Mouse (Mus musculus): ENCODE data around the gene Wfdc11. TPM values are rescaled to one million over a fixed set of nuclear protein-coding genes. Genes with fewer than 3 reads are reported as not detected.
"Not testable (repeated sequence)": the region's sequence is repeated elsewhere in the genome, so short reads cannot be mapped to it uniquely, and the experiment has no call there.

The Wfdc11 gene
- polyA plus RNA-seq, 1 experiment = not detected

DNA sequence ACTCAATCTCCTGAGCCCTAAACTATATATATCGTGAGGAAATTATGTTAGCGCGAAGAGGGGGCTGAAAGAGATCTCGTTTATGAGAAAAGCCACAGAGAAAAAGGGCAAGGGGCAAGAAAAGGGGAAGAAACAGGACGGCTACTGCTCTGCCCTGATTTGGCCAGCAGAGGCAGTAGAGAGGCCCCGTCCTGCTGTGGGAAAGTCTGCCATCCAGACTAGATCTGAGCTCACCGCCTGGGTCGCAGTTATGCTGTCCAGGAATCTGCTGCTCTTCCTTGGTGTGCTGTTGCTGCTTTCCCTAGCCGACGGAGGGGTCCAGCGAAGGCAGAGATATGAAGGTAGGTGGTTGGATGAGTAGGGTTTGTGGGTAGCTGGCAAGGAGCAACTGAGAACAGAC lies 18.0 kb downstream of the Wfdc11 start, which contains the start of gene Wfdc10:
Wfdc10 (plus strand) TSS at position 189 of the 400 bp plus-strand sequence.
- no peaks in the 10 kb centered on the region for H3K27me3 ChIP-seq (ENCODE audit: control insufficient read depth)
- no peaks in the 10 kb centered on the region; the same call in 1 of the 2 replicates for H3K9me3 ChIP-seq (ENCODE audit: control insufficient read depth, low read length)
- no peak for TF ChIP-seq GATA1 (IDR thresholded peaks at IDR 0.05; ENCODE audit: low read length)
- H3K4me1 ChIP-seq (ENCODE audit: control insufficient read depth) = no peaks in the 10 kb centered on the region
- H3K36me3 ChIP-seq (ENCODE audit: control insufficient read depth) = no peaks in the 10 kb centered on the region
- no peak within 1 kb of the TSS for H3K4me3 ChIP-seq (replicated peaks)

DNA sequence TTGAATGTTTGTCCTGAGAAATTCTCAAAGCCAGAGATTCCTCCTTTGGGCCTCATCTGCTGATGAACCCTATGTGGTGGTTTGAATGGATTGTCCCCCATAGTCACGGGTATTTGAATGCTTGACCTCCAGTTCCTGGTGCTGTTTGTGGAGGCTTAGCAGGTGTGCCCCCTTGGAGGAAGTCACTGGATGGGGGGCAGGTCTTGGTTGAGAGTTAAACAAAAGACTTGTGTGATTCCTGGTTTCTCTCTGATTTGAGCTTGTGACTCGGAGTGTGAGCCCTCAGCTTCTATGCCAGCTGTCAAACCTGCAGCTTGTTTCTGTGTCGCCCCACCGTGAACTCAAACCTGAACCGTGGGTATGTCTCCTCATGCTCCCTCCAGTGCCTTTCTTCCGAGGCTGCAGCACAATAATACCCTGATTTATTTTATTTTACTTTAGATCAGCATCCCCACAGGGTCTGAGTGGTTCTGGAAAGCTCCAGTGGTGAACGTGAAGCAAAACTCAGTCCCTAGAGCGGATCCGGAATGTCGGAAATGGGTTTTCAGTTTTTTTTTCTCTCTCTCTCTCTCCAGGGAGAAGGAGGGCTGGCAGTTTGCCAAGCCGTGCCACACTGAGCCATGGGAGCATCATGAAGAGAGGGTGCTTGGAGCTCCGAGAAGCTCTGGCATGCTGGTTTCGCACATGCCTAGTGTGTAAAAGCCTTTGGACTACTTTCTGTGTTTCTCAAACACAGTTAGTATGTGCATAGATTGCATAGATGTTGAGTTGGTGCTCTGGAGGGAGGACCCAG lies 31.8 kb downstream of the Wfdc11 start:
- H3K4me1 ChIP-seq (ENCODE audit: control insufficient read depth) = no peaks in the 10 kb centered on the region
- TF ChIP-seq GATA1 (IDR thresholded peaks at IDR 0.05; ENCODE audit: low read length) (no peak), TAL1 (IDR thresholded peaks at IDR 0.05; ENCODE audit: low read length) (no peak)
- H3K36me3 ChIP-seq (ENCODE audit: control insufficient read depth) = no peaks in the 10 kb centered on the region
- H3K9me3 ChIP-seq (ENCODE audit: control insufficient read depth, low read length) = 0 out of 2 replicates have a peak, but pooled peaks cover 2% of the 10 kb centered on the region
- no peak overlapping the region for H3K4me3 ChIP-seq (replicated peaks)
- no peaks in the 10 kb centered on the region for H3K27me3 ChIP-seq (ENCODE audit: control insufficient read depth)

DNA sequence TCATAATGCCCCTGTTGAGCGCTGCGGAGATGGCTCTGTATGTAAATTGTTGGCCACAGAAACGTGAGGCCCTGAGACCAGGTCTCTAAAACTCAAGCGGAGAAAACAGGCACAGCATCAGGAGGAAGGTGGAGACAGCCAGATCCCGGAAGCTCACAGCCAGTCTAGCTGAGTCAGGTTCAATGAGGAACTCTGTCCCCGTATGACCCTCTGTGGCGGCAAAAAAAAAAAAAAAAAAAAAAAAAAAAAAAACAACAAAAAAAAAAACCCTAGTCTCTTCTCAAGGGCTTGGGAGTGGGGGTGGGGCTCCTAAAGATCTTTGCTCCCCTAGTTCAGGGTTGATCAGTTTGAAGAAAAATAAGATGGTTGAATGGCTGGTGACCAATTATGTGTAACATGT lies 32.8 kb downstream of the Wfdc11 start:
- H3K27me3 ChIP-seq (ENCODE audit: control insufficient read depth) = no peaks in the 10 kb centered on the region
- no peaks in the 10 kb centered on the region for H3K4me1 ChIP-seq (ENCODE audit: control insufficient read depth)
- H3K4me3 ChIP-seq (replicated peaks) = no peak overlapping the region
- TF ChIP-seq TAL1 (IDR thresholded peaks at IDR 0.05; ENCODE audit: low read length) = no peak
- TF ChIP-seq GATA1 (IDR thresholded peaks at IDR 0.05; ENCODE audit: low read length) = no peak
- H3K36me3 ChIP-seq (ENCODE audit: control insufficient read depth) = no peaks in the 10 kb centered on the region
- 0 out of 2 replicates have a peak, but pooled peaks cover 2% of the 10 kb centered on the region for H3K9me3 ChIP-seq (ENCODE audit: control insufficient read depth, low read length)

DNA sequence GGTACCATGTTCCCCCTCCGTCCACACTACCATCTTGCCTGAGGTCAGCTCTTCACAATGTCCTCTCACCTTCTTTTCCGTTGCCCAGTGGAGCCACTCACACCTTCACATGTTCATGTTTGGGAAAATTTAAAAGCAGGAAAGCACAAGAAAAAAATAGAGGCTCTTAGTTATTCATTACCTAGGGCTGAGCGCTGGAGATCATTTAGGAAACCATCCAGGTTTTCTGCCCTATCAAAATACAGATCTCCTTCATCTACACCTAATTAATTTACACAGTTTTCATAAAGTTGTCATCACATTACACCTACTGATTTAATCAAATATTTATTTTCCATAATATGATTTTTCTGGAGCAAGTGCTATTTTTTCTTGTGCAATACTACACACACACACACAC lies 35.2 kb downstream of the Wfdc11 start, which contains the start of gene Wfdc16:
Wfdc16 (minus strand) TSS at position 101 of the 400 bp plus-strand sequence.
- TF ChIP-seq GATA1 (IDR thresholded peaks at IDR 0.05; ENCODE audit: low read length) = no peak
- TF ChIP-seq TAL1 (IDR thresholded peaks at IDR 0.05; ENCODE audit: low read length) = no peak
- H3K9me3 ChIP-seq (ENCODE audit: control insufficient read depth, low read length) = 0 out of 2 replicates have a peak, but pooled peaks cover 2% of the 10 kb centered on the region
- no peaks in the 10 kb centered on the region for H3K36me3 ChIP-seq (ENCODE audit: control insufficient read depth)
- H3K4me1 ChIP-seq (ENCODE audit: control insufficient read depth) = no peaks in the 10 kb centered on the region
- H3K27me3 ChIP-seq (ENCODE audit: control insufficient read depth) = no peaks in the 10 kb centered on the region
- no peak within 1 kb of the TSS for H3K4me3 ChIP-seq (replicated peaks)

DNA sequence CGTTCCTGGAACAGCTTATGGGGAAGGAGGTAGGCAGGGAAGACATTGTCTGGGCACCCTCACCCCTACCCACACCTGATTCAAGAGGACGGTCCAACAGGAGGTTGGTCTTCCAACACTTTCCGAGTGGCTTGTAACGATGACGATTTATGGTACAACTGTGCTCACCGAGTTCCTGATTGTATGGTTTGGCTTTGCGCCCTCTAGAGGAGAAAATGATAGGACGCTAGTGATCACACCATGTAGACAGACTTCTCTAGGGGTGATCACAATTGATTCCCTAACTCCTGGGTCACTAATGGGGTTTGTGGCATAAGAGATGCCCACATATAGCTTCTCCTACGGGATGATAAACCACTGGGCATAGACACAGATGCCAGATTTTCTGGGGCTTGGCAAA lies 38.6 kb downstream of the Wfdc11 start:
- Histone ChIP-seq H3K4me1 (ENCODE audit: control insufficient read depth) (no peaks in the 10 kb centered on the region), H3K36me3 (ENCODE audit: control insufficient read depth) (no peaks in the 10 kb centered on the region), H3K27me3 (ENCODE audit: control insufficient read depth) (no peaks in the 10 kb centered on the region), H3K9me3 (ENCODE audit: control insufficient read depth, low read length) (0 out of 2 replicates have a peak, but pooled peaks cover 2% of the 10 kb centered on the region), H3K4me3 (replicated peaks) (no peak overlapping the region)
- TF ChIP-seq TAL1 (IDR thresholded peaks at IDR 0.05; ENCODE audit: low read length) (no peak), GATA1 (IDR thresholded peaks at IDR 0.05; ENCODE audit: low read length) (no peak)

DNA sequence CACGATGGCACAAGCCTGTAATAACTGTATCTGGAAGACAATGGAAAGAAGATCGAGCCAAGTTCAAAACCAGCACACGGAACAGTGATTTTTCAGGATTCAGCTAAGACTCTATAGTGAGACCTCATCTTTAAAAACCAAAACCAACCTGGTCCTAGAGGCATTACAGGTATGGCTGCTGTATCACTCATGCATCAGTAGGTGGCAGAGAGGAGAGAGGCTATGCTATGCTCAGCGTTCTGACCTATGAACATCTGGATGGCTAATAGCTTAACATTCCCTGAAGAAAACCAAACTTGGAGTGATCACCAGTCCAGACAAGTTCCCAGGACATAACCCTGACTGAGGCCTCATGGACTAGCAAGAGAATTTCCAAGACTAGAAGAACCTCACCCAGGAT lies 52.1 kb downstream of the Wfdc11 start:
- TF ChIP-seq GATA1 (IDR thresholded peaks at IDR 0.05; ENCODE audit: low read length) (no peak), TAL1 (IDR thresholded peaks at IDR 0.05; ENCODE audit: low read length) (no peak)
- H3K4me3 ChIP-seq (replicated peaks) = no peak overlapping the region
- H3K9me3 ChIP-seq (ENCODE audit: control insufficient read depth, low read length) = no peaks in the 10 kb centered on the region
- no peaks in the 10 kb centered on the region for H3K4me1 ChIP-seq (ENCODE audit: control insufficient read depth)
- H3K36me3 ChIP-seq (ENCODE audit: control insufficient read depth) = no peaks in the 10 kb centered on the region
- H3K27me3 ChIP-seq (ENCODE audit: control insufficient read depth) = no peaks in the 10 kb centered on the region

DNA sequence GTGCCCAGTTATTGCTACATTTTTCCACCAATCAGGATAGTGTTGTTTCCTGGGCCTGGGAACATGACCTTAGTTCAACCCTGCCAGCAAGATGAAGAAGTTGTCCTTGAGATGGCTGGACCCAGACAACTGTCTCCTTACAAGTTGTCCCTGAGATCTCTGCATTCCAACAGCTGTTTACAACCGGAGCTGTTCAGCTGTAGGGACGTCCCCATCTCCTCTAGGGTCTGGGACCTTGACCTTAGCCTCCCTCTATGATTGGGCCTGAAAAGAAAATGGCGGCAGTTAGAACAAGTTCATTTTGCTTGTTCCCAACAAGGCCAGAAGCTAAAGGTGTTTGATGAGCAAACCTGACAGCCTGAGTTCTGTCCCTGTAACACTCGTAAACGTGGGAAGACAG lies 54.8 kb downstream of the Wfdc11 start:
- H3K36me3 ChIP-seq (ENCODE audit: control insufficient read depth) = no peaks in the 10 kb centered on the region
- no peaks in the 10 kb centered on the region; the same call in 1 of the 2 replicates for H3K9me3 ChIP-seq (ENCODE audit: control insufficient read depth, low read length)
- no peak overlapping the region for H3K4me3 ChIP-seq (replicated peaks)
- H3K4me1 ChIP-seq (ENCODE audit: control insufficient read depth) = no peaks in the 10 kb centered on the region
- TF ChIP-seq TAL1 (IDR thresholded peaks at IDR 0.05; ENCODE audit: low read length) = no peak
- no peak for TF ChIP-seq GATA1 (IDR thresholded peaks at IDR 0.05; ENCODE audit: low read length)
- no peaks in the 10 kb centered on the region for H3K27me3 ChIP-seq (ENCODE audit: control insufficient read depth)

DNA sequence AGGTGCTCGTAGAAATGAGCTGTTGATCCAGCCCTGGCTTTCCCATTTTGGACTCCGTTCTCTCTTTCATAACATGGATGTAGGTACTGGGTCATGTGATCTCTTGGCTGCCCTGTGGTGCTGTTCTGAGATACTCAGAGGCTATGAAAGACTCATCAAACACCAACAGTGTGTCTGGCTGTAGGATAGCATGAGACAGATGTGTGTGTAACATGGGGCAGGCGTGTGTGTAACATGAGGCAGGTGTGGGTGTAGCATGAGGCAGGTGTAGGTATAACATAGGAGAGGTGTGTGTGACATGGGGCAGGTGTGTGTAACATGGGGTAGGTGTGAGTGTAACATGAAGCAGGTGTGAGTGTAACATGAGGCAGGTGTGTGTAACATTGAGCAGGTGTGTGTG lies 58.5 kb downstream of the Wfdc11 start:
- no peak overlapping the region for H3K4me3 ChIP-seq (replicated peaks)
- H3K27me3 ChIP-seq (ENCODE audit: control insufficient read depth) = no peaks in the 10 kb centered on the region
- H3K4me1 ChIP-seq (ENCODE audit: control insufficient read depth) = no peaks in the 10 kb centered on the region
- TF ChIP-seq TAL1 (IDR thresholded peaks at IDR 0.05; ENCODE audit: low read length) = no peak
- TF ChIP-seq GATA1 (IDR thresholded peaks at IDR 0.05; ENCODE audit: low read length) = no peak
- no peaks in the 10 kb centered on the region for H3K36me3 ChIP-seq (ENCODE audit: control insufficient read depth)
- H3K9me3 ChIP-seq (ENCODE audit: control insufficient read depth, low read length) = no peaks in the 10 kb centered on the region; the same call in 1 of the 2 replicates

DNA sequence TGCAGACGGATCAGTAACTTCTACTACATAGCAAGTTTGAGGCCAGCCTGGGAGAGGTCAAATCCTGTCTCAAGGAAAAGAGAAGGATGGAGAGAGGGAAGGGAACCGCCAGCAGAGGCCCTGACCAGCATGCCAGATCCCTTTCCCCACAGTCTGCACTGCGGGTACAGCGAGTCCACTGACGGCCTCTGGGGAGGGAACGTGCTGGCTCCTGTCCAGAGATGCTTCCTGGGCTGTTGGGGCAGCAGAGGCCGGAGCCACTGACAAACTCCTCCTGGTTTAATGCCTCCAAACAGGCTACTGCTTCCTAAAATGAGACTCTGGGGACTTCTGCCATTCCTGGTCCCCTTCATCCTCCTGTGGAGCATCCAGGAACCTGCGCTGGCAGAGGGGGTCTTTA lies 60.4 kb downstream of the Wfdc11 start, which contains the start of the genes Wfdc6b and Wfdc8:
Wfdc6b (plus strand) TSS at position 52 of the 400 bp plus-strand sequence.
Wfdc8 (minus strand) TSS at position 156 of the 400 bp plus-strand sequence.
- H3K4me1 ChIP-seq (ENCODE audit: control insufficient read depth); H3K27me3 ChIP-seq (ENCODE audit: control insufficient read depth); H3K9me3 ChIP-seq (ENCODE audit: control insufficient read depth, low read length); H3K36me3 ChIP-seq (ENCODE audit: control insufficient read depth); H3K4me3 ChIP-seq (replicated peaks): not testable (repeated sequence)

Other genes with a start within 250 kb of the Wfdc11 start
- 0.03 TPM in 1 of 2 replicates, not detected in the other for gene Sdc4, start 230.2 kb downstream of the Wfdc11 start, polyA plus RNA-seq (2012)
- gene Sys1, start 217.1 kb downstream of the Wfdc11 start, polyA plus RNA-seq (2012) = 7.9 and 10.3 TPM in 2 replicates
- not detected in 2 replicates for gene Gm20458, start 213.1 kb downstream of the Wfdc11 start, polyA plus RNA-seq (2012)
- not detected in 2 replicates for gene Trp53tg5, start 200.4 kb downstream of the Wfdc11 start, polyA plus RNA-seq (2012)
- 0.09 and 0.11 TPM in 2 replicates for gene Dbndd2, start 188.0 kb downstream of the Wfdc11 start, polyA plus RNA-seq (2012)
- gene Pigt, start 176.6 kb downstream of the Wfdc11 start, polyA plus RNA-seq (2012) = 12.7 and 13.8 TPM in 2 replicates
- gene Wfdc2, start 111.7 kb downstream of the Wfdc11 start, polyA plus RNA-seq (2012) = not detected in 2 replicates
- not detected in 2 replicates for gene Spint3, start 100.6 kb downstream of the Wfdc11 start, polyA plus RNA-seq (2012)
- not detected in 2 replicates for gene Wfdc6a, start 88.6 kb downstream of the Wfdc11 start, polyA plus RNA-seq (2012)
- gene Eppin, start 80.5 kb downstream of the Wfdc11 start, polyA plus RNA-seq (2012) = not detected in 2 replicates
- gene Wfdc6b, start 60.6 kb downstream of the Wfdc11 start, polyA plus RNA-seq (2012) = not detected in 2 replicates
- gene Wfdc8, start 60.5 kb downstream of the Wfdc11 start, polyA plus RNA-seq (2012) = not detected in 2 replicates
- 0.05 TPM in 1 of 2 replicates, not detected in the other for gene Wfdc16, start 35.3 kb downstream of the Wfdc11 start, polyA plus RNA-seq (2012)
- not detected in 2 replicates for gene Wfdc10, start 18.0 kb downstream of the Wfdc11 start, polyA plus RNA-seq (2012)
- not detected in 2 replicates for gene Wfdc9, start 17.5 kb downstream of the Wfdc11 start, polyA plus RNA-seq (2012)
- not detected in 2 replicates for gene Wfdc13, start 11.0 kb upstream of the Wfdc11 start, polyA plus RNA-seq (2012)
- gene Spint4, start 24.4 kb upstream of the Wfdc11 start, polyA plus RNA-seq (2012) = not detected in 2 replicates
- gene Spint5, start 41.2 kb upstream of the Wfdc11 start, polyA plus RNA-seq (2012) = not detected in 2 replicates
- 0.04 and 0.07 TPM in 2 replicates for gene Wfdc3, start 71.8 kb upstream of the Wfdc11 start, polyA plus RNA-seq (2012)
- 16.3 and 17.4 TPM in 2 replicates for gene Dnttip1, start 71.9 kb upstream of the Wfdc11 start, polyA plus RNA-seq (2012)
- gene Ube2c, start 95.8 kb upstream of the Wfdc11 start, polyA plus RNA-seq (2012) = 158 and 179 TPM in 2 replicates
- not detected in 2 replicates for gene Tnnc2, start 105.9 kb upstream of the Wfdc11 start, polyA plus RNA-seq (2012)
- 1.5 and 2.4 TPM in 2 replicates for gene Snx21, start 111.7 kb upstream of the Wfdc11 start, polyA plus RNA-seq (2012)
- gene Acot8, start 130.8 kb upstream of the Wfdc11 start, polyA plus RNA-seq (2012) = 7.0 and 9.2 TPM in 2 replicates
- gene Zswim3, start 131.0 kb upstream of the Wfdc11 start, polyA plus RNA-seq (2012) = 0.08 and 0.10 TPM in 2 replicates
- gene Zswim1, start 148.6 kb upstream of the Wfdc11 start, polyA plus RNA-seq (2012) = 0.69 and 0.71 TPM in 2 replicates
- gene Spata25, start 154.4 kb upstream of the Wfdc11 start, polyA plus RNA-seq (2012) = not detected in 2 replicates
- 6.9 and 7.3 TPM in 2 replicates for gene Ctsa, start 158.8 kb upstream of the Wfdc11 start, polyA plus RNA-seq (2012)
- gene Neurl2, start 159.4 kb upstream of the Wfdc11 start, polyA plus RNA-seq (2012) = 0.10 and 0.14 TPM in 2 replicates
- gene Pltp, start 183.6 kb upstream of the Wfdc11 start, polyA plus RNA-seq (2012) = 0.32 and 0.70 TPM in 2 replicates
- 24.3 and 28.7 TPM in 2 replicates for gene Pcif1, start 205.2 kb upstream of the Wfdc11 start, polyA plus RNA-seq (2012)
- 5.2 and 5.8 TPM in 2 replicates for gene Zfp335, start 237.7 kb upstream of the Wfdc11 start, polyA plus RNA-seq (2012)

Measured in erythroblast, embryonic 14.5 days (primary cell).